Mouse (Mus musculus): Measurements from ENCODE around the gene Nfu1. TPM values are rescaled to one million over a fixed set of nuclear protein-coding genes. Genes with fewer than 3 reads are reported as not detected.

The Nfu1 gene
- total and polyA plus RNA-seq, 3 experiments: 111 to 123 TPM; not detected in 1

- no peak for TF ChIP-seq NRF1 (IDR thresholded peaks at IDR 0.05; ENCODE audit: insufficient read depth, low read depth, low read length, poor library complexity, severe bottlenecking)
Observed at GRCm38 (mm10) chr6:87069195-87069900, 60.3 kb downstream of the Nfu1 start (continued).

- Histone ChIP-seq H3K36me3 (ENCODE audit: control insufficient read depth in 1 of 2, insufficient read depth in 2 of 2, low read length in 2 of 2) (peaks cover 48 to 53% of the 10 kb centered on the region in 2 experiments), H3K4me1 (ENCODE audit: control insufficient read depth in 1 of 2, insufficient read depth in 2 of 2, low read length in 2 of 2) (peaks cover 31 to 36% of the 10 kb centered on the region in 2 experiments)
Observed at GRCm38 (mm10) chr6:87070641-87071040, 61.6 kb downstream of the Nfu1 start.

GRCm38 (mm10) chr6:87072759-87073158, 63.7 kb downstream of the Nfu1 start:
- no peaks in the 10 kb centered on the region; the same call in 1 of the 2 replicates for H3K79me2 ChIP-seq (ENCODE audit: control insufficient read depth, insufficient read depth, low read length, poor library complexity)
- peaks cover 48 to 60% of the 10 kb centered on the region in 2 experiments for H3K36me3 ChIP-seq (ENCODE audit: control insufficient read depth in 1 of 2, insufficient read depth in 2 of 2, low read length in 2 of 2)
- no peaks in the 10 kb centered on the region for H3K9me3 ChIP-seq (replicated peaks; ENCODE audit: insufficient read depth, low read length)
- H3K27me3 ChIP-seq (ENCODE audit: control insufficient read depth in 1 of 2, insufficient read depth in 2 of 2, low read length in 2 of 2): no peaks in the 10 kb centered on the region
- H3K4me3 ChIP-seq (ENCODE audit: control insufficient read depth in 1 of 2, insufficient read depth in 1 of 2, low read depth in 2 of 2, low read length in 2 of 2): no peak overlapping the region
- peaks cover 31 to 33% of the 10 kb centered on the region in 2 experiments for H3K4me1 ChIP-seq (ENCODE audit: control insufficient read depth in 1 of 2, insufficient read depth in 2 of 2, low read length in 2 of 2)
- peak overlapping the region; percentile 51 for H3K27ac ChIP-seq (ENCODE audit: control insufficient read depth, low read depth, low read length)
- no peak overlapping the region for H3K9ac ChIP-seq (ENCODE audit: control insufficient read depth, low read depth, low read length, poor library complexity, severe bottlenecking)
- DNase-seq (ENCODE audit: low read depth, low spot score): peak; percentile 34
- TF ChIP-seq UBTF (IDR thresholded peaks at IDR 0.05; ENCODE audit: borderline replicate concordance, insufficient read depth, low read depth, low read length) (no peak), USF1 (IDR thresholded peaks at IDR 0.05; ENCODE audit: low read depth, low read length) (no peak), CTCF (IDR thresholded peaks at IDR 0.05 in 2 of 3, conservative IDR thresholded peaks at IDR 0.05 in 1 of 3; ENCODE audit: control insufficient read depth in 1 of 3, insufficient read depth in 1 of 3, low read depth in 2 of 3, low read length in 3 of 3, poor library complexity in 1 of 3, severe bottlenecking in 1 of 3) (no peak), POLR2AphosphoS2 (IDR thresholded peaks at IDR 0.05; ENCODE audit: low read length) (no peak), SMC3 (IDR thresholded peaks at IDR 0.05; ENCODE audit: low read depth, low read length) (no peak), TCF12 (IDR thresholded peaks at IDR 0.05; ENCODE audit: low read depth, low read length) (peak; percentile 92), HCFC1 (IDR thresholded peaks at IDR 0.05; ENCODE audit: low read depth, low read length) (no peak), MAFK (IDR thresholded peaks at IDR 0.05; ENCODE audit: borderline replicate concordance, low read depth, low read length) (0 out of 2 replicates have a peak, but pooled peaks have one; percentile 20), ZNF384 (IDR thresholded peaks at IDR 0.05; ENCODE audit: low read depth, low read length) (peak; percentile 78; the same call in 1 of the 2 replicates), MYB (IDR thresholded peaks at IDR 0.05; ENCODE audit: low read depth, low read length) (peak; percentile 67; the same call in 1 of the 2 replicates), RCOR1 (IDR thresholded peaks at IDR 0.05; ENCODE audit: low read depth, low read length) (peak; percentile 74), KAT2A (conservative IDR thresholded peaks at IDR 0.05; ENCODE audit: low read depth, low read length) (peak; percentile 14; the same call in 1 of the 2 replicates), ELF1 (IDR thresholded peaks at IDR 0.05; ENCODE audit: low read depth, low read length) (peak; percentile 33; the same call in 1 of the 2 replicates), USF2 (IDR thresholded peaks at IDR 0.05; ENCODE audit: borderline replicate concordance in 1 of 2, insufficient read depth in 1 of 2, low read depth in 1 of 2, low read length in 2 of 2) (no peak), EP300 (IDR thresholded peaks at IDR 0.05; ENCODE audit: low read depth in 1 of 2, low read length in 2 of 2) (peak; percentile 90 to 92), MAZ (IDR thresholded peaks at IDR 0.05; ENCODE audit: low read depth, low read length) (peak; percentile 37; the same call in 1 of the 2 replicates), POLR2AphosphoS5 (IDR thresholded peaks at IDR 0.05; ENCODE audit: borderline replicate concordance, low read depth, low read length) (no peak), GATA1 (IDR thresholded peaks at IDR 0.05; ENCODE audit: low read depth, low read length) (peak; percentile 99), ETS1 (IDR thresholded peaks at IDR 0.05; ENCODE audit: low read depth, low read length) (peak; percentile 92), CHD2 (IDR thresholded peaks at IDR 0.05; ENCODE audit: low read length) (no peak), GABPA (IDR thresholded peaks at IDR 0.05; ENCODE audit: low read depth, low read length) (no peak), NRF1 (IDR thresholded peaks at IDR 0.05; ENCODE audit: insufficient read depth, low read depth, low read length, poor library complexity, severe bottlenecking) (no peak), ZC3H11A (IDR thresholded peaks at IDR 0.05; ENCODE audit: low read depth, low read length) (no peak), TAL1 (IDR thresholded peaks at IDR 0.05; ENCODE audit: low read length) (no peak)

More at GRCm38 (mm10) chr6:87070641-87071040, 61.6 kb downstream of the Nfu1 start:
- no peaks in the 10 kb centered on the region for H3K9me3 ChIP-seq (replicated peaks; ENCODE audit: insufficient read depth, low read length)
- no peak overlapping the region for H3K9ac ChIP-seq (ENCODE audit: control insufficient read depth, low read depth, low read length, poor library complexity, severe bottlenecking)
- no peak for DNase-seq (ENCODE audit: low read depth, low spot score)
- TF ChIP-seq GABPA (IDR thresholded peaks at IDR 0.05; ENCODE audit: low read depth, low read length) (no peak), MAFK (IDR thresholded peaks at IDR 0.05; ENCODE audit: borderline replicate concordance, low read depth, low read length) (no peak), ZNF384 (IDR thresholded peaks at IDR 0.05; ENCODE audit: low read depth, low read length) (no peak), ELF1 (IDR thresholded peaks at IDR 0.05; ENCODE audit: low read depth, low read length) (no peak), POLR2AphosphoS5 (IDR thresholded peaks at IDR 0.05; ENCODE audit: borderline replicate concordance, low read depth, low read length) (no peak), ZMIZ1 (IDR thresholded peaks at IDR 0.05; ENCODE audit: low read depth, low read length) (no peak), HCFC1 (IDR thresholded peaks at IDR 0.05; ENCODE audit: low read depth, low read length) (no peak), SIN3A (IDR thresholded peaks at IDR 0.05; ENCODE audit: low read length) (no peak), E2F4 (IDR thresholded peaks at IDR 0.05; ENCODE audit: borderline replicate concordance, low read depth, low read length) (no peak)
- H3K4me3 ChIP-seq (ENCODE audit: control insufficient read depth in 1 of 2, insufficient read depth in 1 of 2, low read depth in 2 of 2, low read length in 2 of 2): no peak overlapping the region
- no peaks in the 10 kb centered on the region; the same call in 1 of the 2 replicates for H3K79me2 ChIP-seq (ENCODE audit: control insufficient read depth, insufficient read depth, low read length, poor library complexity)
- no peaks in the 10 kb centered on the region for H3K27me3 ChIP-seq (ENCODE audit: control insufficient read depth in 1 of 2, insufficient read depth in 2 of 2, low read length in 2 of 2)
- H3K27ac ChIP-seq (ENCODE audit: control insufficient read depth, low read depth, low read length): no peak overlapping the region

Data from MEL (cell line).